Mouse (Mus musculus): ENCODE measurements around the gene Cenpo. TPM values are rescaled to one million over a fixed set of nuclear protein-coding genes. Genes with fewer than 3 reads are reported as not detected.

The Cenpo gene
- 12.1 TPM in 2 replicates for polyA plus RNA-seq (2015; fragmentation: Nextera tagmentation; extraction: Ambion mirVana)

DNA sequence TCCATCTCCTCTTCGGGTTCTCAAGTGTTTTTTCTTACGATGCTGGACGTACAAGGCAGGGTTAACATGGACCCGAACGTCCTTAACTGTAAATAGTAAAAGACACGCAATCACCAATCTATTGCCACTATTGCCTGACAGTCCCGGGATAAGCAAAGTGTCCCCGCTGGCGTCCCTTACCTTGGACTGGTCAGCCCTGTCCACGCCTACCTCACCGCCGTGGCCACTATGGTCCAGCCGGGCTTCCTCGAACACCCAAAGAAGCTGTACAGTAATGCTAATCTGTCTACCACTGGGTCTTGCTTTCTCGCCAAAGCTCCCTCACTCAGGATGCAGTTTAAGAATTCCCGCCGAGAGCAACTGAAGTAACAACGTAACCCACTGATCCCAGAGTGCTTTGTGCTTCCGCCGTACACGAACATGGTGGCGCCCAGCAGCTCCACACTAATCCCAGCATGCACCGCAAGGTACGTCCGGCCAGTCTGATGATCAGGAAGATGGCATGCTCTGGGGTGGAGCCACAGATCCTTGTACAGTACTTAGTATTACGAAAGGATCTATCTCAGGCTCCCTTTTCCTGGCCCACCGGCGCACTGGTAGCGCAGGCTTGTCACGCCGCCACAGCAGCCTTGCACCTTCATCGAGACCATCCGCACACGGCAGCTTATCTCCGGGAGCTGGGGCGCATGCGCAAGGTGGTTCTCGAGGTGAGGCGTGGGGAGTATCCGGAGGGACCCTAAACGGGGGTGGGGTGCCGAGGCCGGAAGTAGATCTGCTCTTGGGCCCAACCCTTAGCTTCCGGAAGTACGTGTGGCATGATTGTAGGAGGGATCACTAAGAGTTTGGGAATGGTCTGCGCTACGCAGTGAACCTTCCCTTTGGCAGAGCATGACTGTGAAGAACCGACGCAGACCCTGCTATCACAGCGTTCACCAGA is at the start of gene Cenpo, which contains the start of gene Ptrhd1:
Cenpo (minus strand) TSS at position 723 of the 937 bp plus-strand sequence.
Ptrhd1 (plus strand) TSS at position 456 of the 937 bp plus-strand sequence.
- WGBS: under 1% methylated on average over 50 of the region's 50 CpGs
- Histone ChIP-seq H3K4me3 (replicated peaks; ENCODE audit: low read length) (peak within 1 kb of the TSS; percentile 75), H3K9me3 (replicated peaks; ENCODE audit: control insufficient read depth, low read length) (no peaks in the 10 kb centered on the region), H3K4me1 (ENCODE audit: control insufficient read depth, insufficient read depth, low read length) (peaks cover 9% of the 10 kb centered on the region), H3K27ac (ENCODE audit: low read length) (peak within 1 kb of the TSS; percentile 94), H3K4me2 (ENCODE audit: low read depth, low read length) (peak within 1 kb of the TSS; percentile 68), H3K36me3 (ENCODE audit: control insufficient read depth, insufficient read depth, low read length) (0 out of 2 replicates have a peak, but pooled peaks cover 3% of the 10 kb centered on the region), H3K9ac (ENCODE audit: low read length) (peak within 1 kb of the TSS; percentile 84), H3K27me3 (ENCODE audit: control insufficient read depth, insufficient read depth, low read length) (no peaks in the 10 kb centered on the region)
- peak; percentile 98 for ATAC-seq (ENCODE audit: insufficient read depth, low FRiP score)

DNA sequence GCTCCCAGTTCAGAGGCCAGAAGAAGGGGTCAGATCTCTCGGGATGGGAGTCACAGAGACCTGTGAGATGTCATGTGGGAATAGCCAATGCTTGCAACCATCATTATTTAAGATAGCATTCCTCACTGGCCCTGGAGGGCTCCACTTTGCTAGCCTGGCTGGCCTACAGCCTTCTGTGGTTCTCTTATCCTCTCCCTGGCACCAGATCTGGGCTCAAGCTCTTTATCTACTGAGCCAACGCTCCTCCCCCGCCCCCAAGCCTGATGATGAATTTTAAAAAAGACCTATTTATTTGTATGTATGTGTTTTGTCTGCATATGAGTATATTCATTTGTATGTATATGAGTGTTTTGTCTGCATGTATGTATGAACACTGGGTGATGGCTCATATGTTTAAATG is 45.8 kb upstream of the Cenpo start:
- Histone ChIP-seq H3K9me3 (replicated peaks; ENCODE audit: control insufficient read depth, low read length) (no peaks in the 10 kb centered on the region), H3K36me3 (ENCODE audit: control insufficient read depth, insufficient read depth, low read length) (no peaks in the 10 kb centered on the region), H3K9ac (ENCODE audit: low read length) (no peak overlapping the region), H3K4me1 (ENCODE audit: control insufficient read depth, insufficient read depth, low read length) (no peaks in the 10 kb centered on the region), H3K27me3 (ENCODE audit: control insufficient read depth, insufficient read depth, low read length) (no peaks in the 10 kb centered on the region), H3K4me2 (ENCODE audit: low read depth, low read length) (no peak overlapping the region), H3K4me3 (replicated peaks; ENCODE audit: low read length) (no peak overlapping the region), H3K27ac (ENCODE audit: low read length) (no peak overlapping the region)
- no peak for ATAC-seq (ENCODE audit: insufficient read depth, low FRiP score)
- 92% methylated on average over 3 of the region's 3 CpGs for WGBS

DNA sequence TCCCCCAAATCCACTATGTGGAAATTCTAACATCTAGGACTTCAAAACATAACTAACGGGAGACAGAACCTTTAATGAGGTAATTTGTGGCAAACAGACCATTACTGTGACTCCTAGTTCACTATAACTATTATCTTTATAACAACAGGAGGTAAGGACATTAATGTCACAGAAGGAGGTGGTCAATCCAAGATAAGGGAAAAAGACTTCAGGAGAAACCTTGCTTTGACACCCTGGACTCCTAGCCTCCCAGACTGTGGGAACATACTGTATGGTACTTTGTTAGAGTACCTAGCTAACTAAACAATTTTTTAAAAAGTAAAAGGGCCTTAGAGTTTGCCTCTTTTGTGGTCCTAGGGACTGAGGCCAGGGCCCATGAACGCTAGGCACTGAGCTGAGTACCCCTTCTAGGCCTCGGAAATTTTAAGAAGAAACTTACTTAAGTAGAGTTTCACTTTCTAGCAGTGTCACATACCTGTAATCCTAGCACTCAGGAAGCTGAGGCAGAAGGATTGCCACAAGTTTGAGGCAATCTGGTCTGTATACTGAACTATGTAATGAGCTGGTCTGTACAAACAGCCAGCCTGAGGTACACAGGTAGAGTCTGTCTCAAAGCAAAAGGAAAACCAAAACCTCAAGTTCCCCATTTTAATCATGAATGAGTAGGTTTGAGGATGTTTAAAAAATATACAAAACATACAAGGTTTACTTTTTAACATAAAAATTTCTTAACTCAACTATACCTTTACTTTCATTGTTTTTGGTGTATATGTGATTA is 45.1 kb upstream of the Cenpo start:
- 88% methylated on average over 3 of the region's 3 CpGs for WGBS

DNA sequence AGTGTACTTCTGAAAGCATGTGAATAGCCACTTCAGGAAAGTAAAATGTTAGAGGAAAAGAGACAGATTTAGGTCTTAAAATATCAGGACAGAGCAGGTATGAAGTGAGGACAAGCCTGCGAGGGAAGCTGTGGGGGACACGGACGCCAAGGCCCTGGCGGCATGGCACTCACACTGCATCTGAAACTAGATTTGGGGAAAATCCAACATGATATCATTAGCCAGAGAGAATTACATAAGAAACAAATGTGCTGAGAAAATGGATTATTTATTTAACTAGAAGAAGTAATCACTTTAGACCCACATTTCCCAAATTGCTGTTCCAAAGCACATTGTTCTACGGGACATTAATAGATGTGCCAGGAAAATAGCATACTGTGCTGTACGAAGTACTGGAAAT is 37.0 kb upstream of the Cenpo start:
- Histone ChIP-seq H3K4me2 (ENCODE audit: low read depth, low read length) (no peak overlapping the region), H3K27me3 (ENCODE audit: control insufficient read depth, insufficient read depth, low read length) (no peaks in the 10 kb centered on the region)
- 89% methylated on average over 6 of the region's 6 CpGs for WGBS

More for the DNA sequence above, 45.1 kb upstream of the Cenpo start:
- no peaks in the 10 kb centered on the region for H3K27me3 ChIP-seq (ENCODE audit: control insufficient read depth, insufficient read depth, low read length)
- H3K4me3 ChIP-seq (replicated peaks; ENCODE audit: low read length): no peak overlapping the region
- H3K27ac ChIP-seq (ENCODE audit: low read length): no peak overlapping the region
- no peak for ATAC-seq (ENCODE audit: insufficient read depth, low FRiP score)
- H3K9ac ChIP-seq (ENCODE audit: low read length): no peak overlapping the region
- H3K36me3 ChIP-seq (ENCODE audit: control insufficient read depth, insufficient read depth, low read length): peaks cover 4% of the 10 kb centered on the region
- H3K9me3 ChIP-seq (replicated peaks; ENCODE audit: control insufficient read depth, low read length): no peaks in the 10 kb centered on the region
- no peaks in the 10 kb centered on the region for H3K4me1 ChIP-seq (ENCODE audit: control insufficient read depth, insufficient read depth, low read length)
- no peak overlapping the region for H3K4me2 ChIP-seq (ENCODE audit: low read depth, low read length)

GRCm38 (mm10) chr12:4267765-4268164 is 33.7 kb upstream of the Cenpo start:
- H3K27ac ChIP-seq (ENCODE audit: low read length): no peak overlapping the region
- H3K4me2 ChIP-seq (ENCODE audit: low read depth, low read length): no peak overlapping the region
- 0 out of 2 replicates have a peak, but pooled peaks cover 5% of the 10 kb centered on the region for H3K9me3 ChIP-seq (replicated peaks; ENCODE audit: control insufficient read depth, low read length)
- WGBS: 92% methylated on average over 4 of the region's 4 CpGs
- H3K36me3 ChIP-seq (ENCODE audit: control insufficient read depth, insufficient read depth, low read length): peaks cover 11% of the 10 kb centered on the region
- H3K27me3 ChIP-seq (ENCODE audit: control insufficient read depth, insufficient read depth, low read length): no peaks in the 10 kb centered on the region
- no peak for ATAC-seq (ENCODE audit: insufficient read depth, low FRiP score)
- H3K4me1 ChIP-seq (ENCODE audit: control insufficient read depth, insufficient read depth, low read length): no peaks in the 10 kb centered on the region
- no peak overlapping the region for H3K9ac ChIP-seq (ENCODE audit: low read length)
- H3K4me3 ChIP-seq (replicated peaks; ENCODE audit: low read length): no peak overlapping the region

More for the DNA sequence above, 37.0 kb upstream of the Cenpo start:
- Histone ChIP-seq H3K36me3 (ENCODE audit: control insufficient read depth, insufficient read depth, low read length) (peaks cover 18% of the 10 kb centered on the region), H3K27ac (ENCODE audit: low read length) (no peak overlapping the region), H3K9me3 (replicated peaks; ENCODE audit: control insufficient read depth, low read length) (0 out of 2 replicates have a peak, but pooled peaks cover 5% of the 10 kb centered on the region), H3K4me1 (ENCODE audit: control insufficient read depth, insufficient read depth, low read length) (no peaks in the 10 kb centered on the region), H3K4me3 (replicated peaks; ENCODE audit: low read length) (no peak overlapping the region), H3K9ac (ENCODE audit: low read length) (no peak overlapping the region)
- no peak for ATAC-seq (ENCODE audit: insufficient read depth, low FRiP score)

GRCm38 (mm10) chr12:4252742-4253655 is 18.9 kb upstream of the Cenpo start:
- H3K9ac ChIP-seq (ENCODE audit: low read length): no peak overlapping the region
- 0 out of 2 replicates have a peak, but pooled peaks have one; percentile 21 for ATAC-seq (ENCODE audit: insufficient read depth, low FRiP score)
- H3K27me3 ChIP-seq (ENCODE audit: control insufficient read depth, insufficient read depth, low read length): no peaks in the 10 kb centered on the region
- no peak overlapping the region for H3K27ac ChIP-seq (ENCODE audit: low read length)
- H3K4me3 ChIP-seq (replicated peaks; ENCODE audit: low read length): no peak overlapping the region
- 78% methylated on average over 16 of the region's 16 CpGs for WGBS
- H3K36me3 ChIP-seq (ENCODE audit: control insufficient read depth, insufficient read depth, low read length): no peaks in the 10 kb centered on the region
- no peak overlapping the region for H3K4me2 ChIP-seq (ENCODE audit: low read depth, low read length)
- H3K4me1 ChIP-seq (ENCODE audit: control insufficient read depth, insufficient read depth, low read length): no peaks in the 10 kb centered on the region
- no peaks in the 10 kb centered on the region for H3K9me3 ChIP-seq (replicated peaks; ENCODE audit: control insufficient read depth, low read length)

- H3K4me3 ChIP-seq (replicated peaks; ENCODE audit: low read length): no peak overlapping the region
- peaks cover 7% of the 10 kb centered on the region; the same call in 1 of the 2 replicates for H3K36me3 ChIP-seq (ENCODE audit: control insufficient read depth, insufficient read depth, low read length)
- H3K4me2 ChIP-seq (ENCODE audit: low read depth, low read length): no peak overlapping the region
- no peak for ATAC-seq (ENCODE audit: insufficient read depth, low FRiP score)
- no peak overlapping the region for H3K9ac ChIP-seq (ENCODE audit: low read length)
- H3K27me3 ChIP-seq (ENCODE audit: control insufficient read depth, insufficient read depth, low read length): no peaks in the 10 kb centered on the region
- no peaks in the 10 kb centered on the region for H3K4me1 ChIP-seq (ENCODE audit: control insufficient read depth, insufficient read depth, low read length)
- 82% methylated on average over 6 of the region's 6 CpGs for WGBS
- H3K9me3 ChIP-seq (replicated peaks; ENCODE audit: control insufficient read depth, low read length): no peaks in the 10 kb centered on the region
- H3K27ac ChIP-seq (ENCODE audit: low read length): no peak overlapping the region
Observed at GRCm38 (mm10) chr12:4249786-4250185, 15.7 kb upstream of the Cenpo start.

GRCm38 (mm10) chr12:4245742-4246141 is 11.6 kb upstream of the Cenpo start:
- H3K27me3 ChIP-seq (ENCODE audit: control insufficient read depth, insufficient read depth, low read length): no peaks in the 10 kb centered on the region

More at GRCm38 (mm10) chr12:4245742-4246141, 11.6 kb upstream of the Cenpo start:
- H3K4me2 ChIP-seq (ENCODE audit: low read depth, low read length): no peak overlapping the region
- no peak overlapping the region for H3K9ac ChIP-seq (ENCODE audit: low read length)
- WGBS: 74% methylated on average over 10 of the region's 10 CpGs
- H3K9me3 ChIP-seq (replicated peaks; ENCODE audit: control insufficient read depth, low read length): no peaks in the 10 kb centered on the region
- H3K4me1 ChIP-seq (ENCODE audit: control insufficient read depth, insufficient read depth, low read length): no peaks in the 10 kb centered on the region
- peaks cover 7% of the 10 kb centered on the region; the same call in 1 of the 2 replicates for H3K36me3 ChIP-seq (ENCODE audit: control insufficient read depth, insufficient read depth, low read length)
- H3K4me3 ChIP-seq (replicated peaks; ENCODE audit: low read length): no peak overlapping the region
- peak; percentile 62; the same call in 1 of the 2 replicates for ATAC-seq (ENCODE audit: insufficient read depth, low FRiP score)
- H3K27ac ChIP-seq (ENCODE audit: low read length): no peak overlapping the region
